Mouse (Mus musculus) stomach, postnatal 0 days (tissue): Measurements from ENCODE around the gene Rbm38. TPM values are rescaled to one million over a fixed set of nuclear protein-coding genes. Genes with fewer than 3 reads are reported as not detected.

Experiments used
- ATAC-seq: fragments of 200-750 bp; cut with Nextera tagmentation; 2 replicates; pipeline ENCODE4 v1.8.0; 2017; ENCODE audit not compliant: low FRiP score, low TSS enrichment
- DNase-seq: peaks from one replicate; pipeline ENCODE4 v3.0.0-alpha.2; 2016; ENCODE audit warnings: low spot score
- H3K27ac ChIP-seq: fragments of 300-500 bp; sonication (generic); replicated peaks from 2 replicates; pipeline ENCODE4 v1.5.1; 2014; ENCODE audit warnings: mild to moderate bottlenecking, control low read depth
- H3K27me3 ChIP-seq: fragments of 300-500 bp; sonication (generic); 2 replicates; pipeline ENCODE4 v1.6.1; 2014; ENCODE audit warnings: low read length; ENCODE audit not compliant: control insufficient read depth, insufficient read depth
- H3K36me3 ChIP-seq: fragments of 300-500 bp; sonication (generic); 2 replicates; pipeline ENCODE4 v1.6.1; 2014; ENCODE audit warnings: low read length, mixed read lengths; ENCODE audit not compliant: control insufficient read depth, insufficient read depth
- H3K4me1 ChIP-seq: fragments of 300-500 bp; sonication (generic); replicated peaks from 2 replicates; pipeline ENCODE4 v1.6.1; 2014; ENCODE audit warnings: antibody characterized with exemption; ENCODE audit not compliant: control insufficient read depth, insufficient read depth
- H3K4me2 ChIP-seq: fragments of 300-500 bp; sonication (generic); replicated peaks from 2 replicates; pipeline ENCODE4 v1.6.1; 2014; ENCODE audit warnings: low read depth, mild to moderate bottlenecking, control low read depth, moderate library complexity
- H3K4me3 ChIP-seq: fragments of 300-500 bp; sonication (generic); 2 replicates; pipeline ENCODE4 v1.5.1; 2014; ENCODE audit warnings: low read depth, low read length, control low read depth
- H3K9ac ChIP-seq: fragments of 300-500 bp; sonication (generic); 2 replicates; pipeline ENCODE4 v1.6.1; 2014; ENCODE audit warnings: mild to moderate bottlenecking, low read length, control low read depth, mixed read lengths
- H3K9me3 ChIP-seq: fragments of 300-500 bp; sonication (generic); 2 replicates; pipeline ENCODE4 v1.6.1; 2016; ENCODE audit warnings: low read length; ENCODE audit not compliant: control insufficient read depth
- CTCF ChIP-seq: IDR thresholded peaks from 2 replicates; pipeline ENCODE4 v1.5.1; 2016; ENCODE audit warnings: antibody characterized with exemption, low read depth, mild to moderate bottlenecking, moderate library complexity
- EP300 ChIP-seq: optimal IDR thresholded peaks from 2 replicates; pipeline ENCODE3; 2016; ENCODE audit warnings: antibody characterized with exemption
- WGBS: fragments of 180-500 bp; shearing (Covaris S2); extraction: QIAGEN DNeasy Blood & Tissue Kit; methylation state at CpG from one replicate; pipeline ENCODE4 v1.1.7; 2014; 5-methylcytosine and 5-hydroxymethylcytosine counted together
- polyA plus RNA-seq: library from polyadenylated mRNA; unstranded; fragments of >200 nt; fragmentation: Nextera tagmentation; extraction: Ambion mirVana; gene quantifications from 2 replicates; pipeline ENCODE4 v1.2.1, GENCODE M21; 2015

Gene Rbm38
- polyA plus RNA-seq, 1 experiment from 2014 or later, result 24.9 TPM

DNA sequence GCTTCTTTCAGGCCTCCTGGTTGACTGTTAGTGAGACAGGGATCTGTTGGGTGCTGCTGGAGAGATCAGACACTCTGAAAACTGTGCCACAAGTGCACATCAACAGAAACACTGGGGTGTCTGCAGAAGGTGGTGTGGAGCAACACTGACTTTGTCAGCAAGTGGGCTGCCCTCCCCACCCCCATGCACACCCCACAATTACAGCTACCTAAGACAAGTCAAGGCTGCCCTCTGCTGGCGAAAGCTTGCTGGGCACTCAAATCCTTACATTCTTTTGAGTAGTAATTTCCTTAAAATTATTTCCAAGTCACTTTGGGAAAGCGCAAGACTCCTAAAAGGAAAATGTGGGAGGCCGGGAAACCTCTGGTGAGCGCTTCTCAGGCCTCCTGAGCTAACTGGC lies 24.1 kb upstream of the Rbm38 start:
- Histone ChIP-seq H3K27me3 (no peaks in the 10 kb centered on the region), H3K4me3 (no peak overlapping the region), H3K4me2 (no peak overlapping the region), H3K36me3 (no peaks in the 10 kb centered on the region), H3K4me1 (no peaks in the 10 kb centered on the region), H3K9ac (no peak overlapping the region), H3K27ac (no peak overlapping the region), H3K9me3 (no peaks in the 10 kb centered on the region)
- TF ChIP-seq CTCF, result peak; percentile 94
- TF ChIP-seq EP300, result no peak
- DNase-seq, result peak; percentile 74
- no peak for ATAC-seq
- 14% methylated on average over 4 of the region's 4 CpGs for WGBS

DNA sequence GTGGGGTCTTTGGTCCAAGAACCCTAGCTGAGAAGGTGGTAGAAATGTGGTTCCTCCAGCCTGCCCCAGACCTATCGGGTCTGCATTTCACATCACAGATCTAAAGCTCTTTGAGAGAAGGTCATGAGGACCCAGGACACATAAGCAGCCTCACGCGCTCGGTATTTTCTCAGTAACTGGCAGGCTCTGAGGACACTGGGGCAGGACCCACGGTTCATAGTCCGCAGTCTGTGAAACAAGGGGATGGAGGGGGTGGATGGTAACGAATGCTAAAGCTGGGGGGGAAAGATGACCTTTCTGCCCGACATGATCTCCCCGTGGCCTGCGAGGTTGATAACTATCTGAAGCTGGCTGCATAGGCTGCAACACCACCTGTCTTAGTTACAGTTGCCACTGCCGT lies 22.6 kb upstream of the Rbm38 start:
- H3K4me1 ChIP-seq, result no peaks in the 10 kb centered on the region
- TF ChIP-seq CTCF, result no peak
- no peak for TF ChIP-seq EP300
- WGBS, result 63% methylated on average over 11 of the region's 11 CpGs

DNA sequence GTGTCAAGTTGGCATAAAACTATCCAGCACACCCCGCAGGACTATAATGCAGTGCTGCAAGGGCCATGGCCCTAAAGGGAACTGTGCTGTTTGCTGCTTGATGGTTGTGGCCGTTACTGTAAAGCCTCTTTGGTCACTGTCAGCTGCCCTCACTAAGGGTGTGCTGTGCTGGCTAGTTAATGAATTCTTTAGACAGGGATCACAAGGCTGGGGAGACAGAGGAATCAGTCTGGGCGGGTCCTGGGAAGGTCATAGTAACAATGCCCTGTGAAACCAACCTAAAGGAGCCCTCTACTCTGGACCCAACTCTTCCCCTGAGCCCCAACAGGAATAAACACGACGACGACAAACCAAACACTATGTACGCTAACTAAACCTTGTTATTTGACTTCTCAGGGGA lies 21.8 kb upstream of the Rbm38 start:
- Histone ChIP-seq H3K4me2 (no peak overlapping the region), H3K9ac (no peak overlapping the region), H3K4me3 (no peak overlapping the region), H3K27ac (no peak overlapping the region), H3K27me3 (no peaks in the 10 kb centered on the region), H3K4me1 (no peaks in the 10 kb centered on the region), H3K9me3 (no peaks in the 10 kb centered on the region), H3K36me3 (peaks cover 5% of the 10 kb centered on the region; the same call in 1 of the 2 replicates)
- DNase-seq, result no peak
- 63% methylated on average over 7 of the region's 7 CpGs for WGBS
- no peak for ATAC-seq
- TF ChIP-seq CTCF, result no peak
- TF ChIP-seq EP300, result no peak

More for the DNA sequence above, 22.6 kb upstream of the Rbm38 start:
- no peak overlapping the region for H3K27ac ChIP-seq
- H3K4me3 ChIP-seq, result no peak overlapping the region
- DNase-seq (no peak), ATAC-seq (no peak)
- 0 out of 2 replicates have a peak, but pooled peaks cover 2% of the 10 kb centered on the region for H3K36me3 ChIP-seq
- H3K27me3 ChIP-seq, result no peaks in the 10 kb centered on the region
- no peak overlapping the region for H3K9ac ChIP-seq
- no peak overlapping the region for H3K4me2 ChIP-seq
- no peaks in the 10 kb centered on the region for H3K9me3 ChIP-seq

DNA sequence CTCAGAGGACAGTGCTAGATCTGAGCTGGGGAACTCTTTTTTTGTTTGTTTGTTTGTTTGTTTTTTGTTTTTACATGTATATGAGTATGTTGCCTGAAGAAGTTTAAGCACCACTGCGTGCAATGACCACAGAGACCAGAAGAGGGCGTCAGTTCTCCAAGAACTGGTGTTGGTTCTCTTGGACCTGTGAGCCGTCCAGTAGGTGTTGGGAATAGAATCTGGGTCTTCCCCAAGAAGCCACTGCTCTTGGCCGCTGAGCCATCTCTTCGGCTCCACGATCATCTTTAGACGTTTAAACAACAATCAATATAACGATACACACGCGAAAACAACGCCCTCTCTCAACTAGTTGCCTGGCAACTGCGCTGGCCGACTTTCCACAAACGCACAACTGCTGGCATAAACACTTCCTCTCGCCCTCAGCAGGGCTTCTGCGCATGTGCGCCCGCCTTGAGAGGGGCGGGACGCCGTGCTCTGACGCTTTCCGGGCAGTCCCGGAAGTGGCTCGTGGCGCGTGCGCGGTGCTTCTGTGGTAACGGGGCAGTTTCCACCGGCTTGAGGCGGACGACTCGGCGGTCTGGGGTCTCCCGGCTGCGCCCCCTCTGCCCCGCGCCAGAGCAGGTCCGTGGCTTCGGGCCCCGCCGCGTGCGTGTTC lies 20.5 kb upstream of the Rbm38 start, which contains the start of gene Rae1:
TSS of gene Rae1 (plus strand) at position 488 of the 655 bp plus-strand sequence.
- under 1% methylated on average over 37 of the region's 45 CpGs for WGBS
- peak within 1 kb of the TSS; percentile 88 for H3K9ac ChIP-seq
- peak within 1 kb of the TSS; percentile 95 for H3K27ac ChIP-seq
- peaks cover 16% of the 10 kb centered on the region for H3K36me3 ChIP-seq
- H3K4me1 ChIP-seq, result no peaks in the 10 kb centered on the region
- H3K4me2 ChIP-seq, result peak within 1 kb of the TSS; percentile 76
- no peaks in the 10 kb centered on the region for H3K27me3 ChIP-seq
- H3K9me3 ChIP-seq, result no peaks in the 10 kb centered on the region
- peak within 1 kb of the TSS; percentile 88 for H3K4me3 ChIP-seq
- ATAC-seq, result peak; percentile 95
- peak; percentile 91 for TF ChIP-seq CTCF
- TF ChIP-seq EP300, result no peak
- DNase-seq, result peak; percentile 99

DNA sequence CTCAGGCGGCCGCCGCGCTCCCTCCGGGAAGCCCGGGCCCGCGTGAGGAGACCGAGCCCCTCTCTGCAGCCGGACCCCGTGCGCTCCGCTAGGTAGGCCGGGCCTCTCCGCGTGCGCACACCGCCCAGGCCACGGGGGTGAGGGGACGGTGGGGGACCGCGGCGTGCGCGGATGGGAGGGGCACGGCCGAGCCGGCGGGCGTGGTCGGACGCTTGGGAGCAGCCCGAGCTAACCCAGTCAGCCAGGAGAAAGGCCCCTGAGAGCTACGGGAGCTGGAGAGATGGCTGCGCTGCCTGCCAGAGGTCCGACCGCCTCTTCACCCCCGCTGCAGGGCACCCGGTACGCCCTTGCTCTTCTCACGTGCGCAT lies 20.0 kb upstream of the Rbm38 start:
- Histone ChIP-seq H3K4me1 (no peaks in the 10 kb centered on the region), H3K27ac (peak overlapping the region; percentile 95), H3K4me3 (peak overlapping the region; percentile 88), H3K9me3 (no peaks in the 10 kb centered on the region), H3K27me3 (no peaks in the 10 kb centered on the region), H3K4me2 (peak overlapping the region; percentile 76), H3K9ac (peak overlapping the region; percentile 88), H3K36me3 (peaks cover 21% of the 10 kb centered on the region)
- under 1% methylated on average over 41 of the region's 42 CpGs for WGBS
- peak; percentile 92 for ATAC-seq
- TF ChIP-seq CTCF, result no peak
- TF ChIP-seq EP300, result no peak
- peak; percentile 88 for DNase-seq

DNA sequence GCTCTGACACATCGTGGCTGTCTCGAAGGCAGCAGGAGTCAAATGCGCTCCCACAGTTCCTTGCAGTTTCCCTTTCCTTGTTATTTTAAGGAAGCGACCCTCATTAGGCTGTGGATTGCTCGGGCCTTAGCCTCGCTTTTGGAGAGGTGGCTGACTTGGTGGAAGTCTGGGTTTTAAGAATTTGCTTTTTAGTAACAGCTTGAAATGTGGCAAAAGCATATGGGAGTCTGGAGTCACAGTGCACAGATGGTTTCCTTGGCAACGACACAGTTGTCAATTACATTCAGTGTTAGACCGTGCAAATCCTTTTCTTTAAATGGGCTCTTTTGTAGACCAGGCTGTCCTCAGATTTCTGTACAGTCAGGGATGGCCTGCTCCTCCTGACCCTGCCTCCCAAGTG lies 19.4 kb upstream of the Rbm38 start:
- Histone ChIP-seq H3K9ac (peak overlapping the region; percentile 88), H3K4me2 (peak overlapping the region; percentile 76), H3K27me3 (no peaks in the 10 kb centered on the region), H3K9me3 (no peaks in the 10 kb centered on the region), H3K4me1 (no peaks in the 10 kb centered on the region), H3K4me3 (peak overlapping the region; percentile 88), H3K36me3 (peaks cover 25% of the 10 kb centered on the region), H3K27ac (peak overlapping the region; percentile 95)
- WGBS, result 14% methylated on average over 8 of the region's 8 CpGs
- TF ChIP-seq EP300, result no peak
- DNase-seq (no peak), ATAC-seq (no peak)
